Mouse (Mus musculus) urinary bladder, postnatal 36 days (tissue): ENCODE data around the gene Hexim1.

Experiments used
- DNase-seq, 2 experiments: peaks; one replicate each; pipeline ENCODE4 v3.0.0; 2022; ENCODE audit warnings: low spot score in 2 of 2, mixed read lengths in 1 of 2

Hexim1 gene

GRCm38 (mm10) chr11:103096979-103097894 lies 18.8 kb upstream of the Hexim1 start:
- DNase-seq: no peak

GRCm38 (mm10) chr11:103098531-103099190 lies 17.4 kb upstream of the Hexim1 start:
- DNase-seq: no peak

GRCm38 (mm10) chr11:103099352-103099940 lies 16.6 kb upstream of the Hexim1 start:
- no peak for DNase-seq

- no peak for DNase-seq
These were observed 15.7 kb upstream of the Hexim1 start for GRCm38 (mm10) chr11:103100361-103100760.

GRCm38 (mm10) chr11:103101481-103101865 lies 14.6 kb upstream of the Hexim1 start, which contains the start of the genes Plcd3 and Acbd4:
Gene Plcd3 (minus strand): TSS chr11:103101658.
Gene Acbd4 (plus strand): TSS chr11:103101682.
- DNase-seq: peak; percentile 83 to 89

GRCm38 (mm10) chr11:103101866-103102501 lies 14.0 kb upstream of the Hexim1 start:
- DNase-seq: peak; percentile 73 to 77

- peak; percentile 98 to 100 for DNase-seq
These were observed 13.2 kb upstream of the Hexim1 start for GRCm38 (mm10) chr11:103102725-103103349.

- no peak for DNase-seq
These were observed 12.4 kb upstream of the Hexim1 start for GRCm38 (mm10) chr11:103103621-103104020.

- DNase-seq: no peak
These were observed 11.6 kb upstream of the Hexim1 start for GRCm38 (mm10) chr11:103104469-103104868.

GRCm38 (mm10) chr11:103105180-103105725 lies 10.8 kb upstream of the Hexim1 start:
- no peak for DNase-seq

- DNase-seq: no peak
These were observed 10.2 kb upstream of the Hexim1 start for GRCm38 (mm10) chr11:103105810-103106209.

GRCm38 (mm10) chr11:103106386-103106785 lies 9.6 kb upstream of the Hexim1 start:
- no peak for DNase-seq

- DNase-seq: no peak
These were observed 4.7 kb upstream of the Hexim1 start for GRCm38 (mm10) chr11:103111301-103111700.

- DNase-seq: peak; percentile 82 to 92
These were observed 4.0 kb upstream of the Hexim1 start for GRCm38 (mm10) chr11:103111881-103112551.

GRCm38 (mm10) chr11:103112552-103112912 lies 3.5 kb upstream of the Hexim1 start:
- no peak for DNase-seq

- DNase-seq: no peak
These were observed 3.0 kb upstream of the Hexim1 start for GRCm38 (mm10) chr11:103113005-103113404.

GRCm38 (mm10) chr11:103113771-103114170 lies 2.3 kb upstream of the Hexim1 start:
- no peak for DNase-seq

GRCm38 (mm10) chr11:103114270-103114943 lies 1.6 kb upstream of the Hexim1 start:
- no peak for DNase-seq

- DNase-seq: peak in 1 of 2 experiments; percentile 82
These were observed 646 bp upstream of the Hexim1 start for GRCm38 (mm10) chr11:103115163-103116007.
